Mouse (Mus musculus) regulatory T cell (primary cell): ENCODE data around the gene Csf2rb2.
"Not testable (repeated sequence)": the region's sequence is repeated elsewhere in the genome, so short reads cannot be mapped to it uniquely, and the experiment has no call there.

Experiments used
- in situ Hi-C: fragments of 300-600 bp; cut with MboI, MseI; formaldehyde crosslinking; loops from one replicate; pipeline ENCODE4 v1.15.1; 2025; ENCODE audit warnings: high pct_unique_total_duplicates

Csf2rb2 gene

GRCm38 (mm10) chr15:78318338-78319171 lies 13.0 kb upstream of the Csf2rb2 start:
- in situ Hi-C loops, result not testable (repeated sequence)

DNA sequence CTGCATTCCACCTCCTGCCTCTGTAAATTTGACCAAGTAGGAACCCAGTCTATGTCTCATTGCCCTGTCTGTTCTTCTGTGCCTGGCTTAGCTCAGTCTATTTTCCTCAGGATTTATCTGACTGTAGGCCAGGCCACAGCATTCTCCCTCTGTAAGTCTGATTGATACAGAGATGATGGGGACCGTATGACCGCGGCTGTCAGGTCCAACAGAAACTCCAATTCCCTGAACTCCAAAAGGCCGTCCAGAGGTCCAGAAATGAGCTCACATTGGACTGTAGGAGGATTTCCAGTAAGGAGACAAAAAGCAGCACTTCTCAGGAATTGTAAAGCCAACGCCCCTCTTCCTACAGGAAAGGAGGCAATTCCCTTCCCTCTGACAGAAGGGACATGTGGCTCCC lies 8.1 kb upstream of the Csf2rb2 start:
- in situ Hi-C loops, result not testable (repeated sequence)

- in situ Hi-C loops, result not testable (repeated sequence)
These were observed 7.1 kb upstream of the Csf2rb2 start for GRCm38 (mm10) chr15:78312421-78313233.

GRCm38 (mm10) chr15:78310971-78311370 lies 5.5 kb upstream of the Csf2rb2 start:
- in situ Hi-C loops, result no loop called here

DNA sequence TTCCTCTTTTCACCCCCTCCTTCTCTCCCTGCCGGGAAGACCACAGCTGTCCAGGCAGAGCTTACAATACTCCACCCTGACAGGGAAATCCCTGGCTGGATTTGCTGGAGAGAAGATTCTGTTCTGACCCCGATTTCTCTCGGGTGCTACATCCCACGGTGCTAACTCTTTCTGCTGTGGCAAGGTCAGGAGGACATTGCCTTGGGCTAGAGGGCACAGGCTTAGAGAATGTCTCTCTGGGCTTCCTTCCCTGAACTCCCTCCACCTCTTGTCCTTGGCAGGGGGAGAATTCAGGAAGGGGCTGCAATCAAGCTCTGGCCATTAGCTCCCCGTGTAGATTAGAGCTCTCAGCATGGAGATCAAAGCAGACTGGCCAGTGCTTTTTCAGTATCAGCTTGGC lies 4.3 kb upstream of the Csf2rb2 start:
- in situ Hi-C loops, result no loop called here

DNA sequence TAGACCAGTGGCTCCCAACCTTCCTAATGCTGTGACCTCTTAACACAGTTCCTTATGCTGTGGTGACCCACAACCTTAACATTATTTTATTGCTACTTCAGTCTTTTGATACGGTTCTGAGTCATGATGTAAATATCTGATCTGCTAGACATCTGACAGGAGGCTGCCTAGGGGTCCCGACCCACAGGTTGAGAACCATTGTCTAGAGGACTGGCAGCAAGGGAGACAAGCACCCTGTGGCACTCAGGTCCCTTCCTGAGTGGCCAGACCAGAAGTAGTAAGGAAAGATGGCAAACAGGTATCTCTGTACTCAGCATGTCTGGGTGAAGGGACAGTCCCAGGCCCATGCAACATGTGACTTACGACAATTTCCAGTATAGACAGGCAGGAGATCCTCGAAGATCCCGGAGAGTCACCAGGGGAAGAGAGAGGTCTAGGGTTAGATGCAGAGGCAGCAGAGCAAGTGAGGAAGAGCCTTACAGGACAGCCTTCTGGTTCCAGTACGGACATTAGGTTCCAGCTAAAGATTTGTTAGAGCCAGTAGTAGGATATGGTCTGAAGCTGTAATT lies 1.8 kb downstream of the Csf2rb2 start:
- in situ Hi-C loops, result no loop called here

DNA sequence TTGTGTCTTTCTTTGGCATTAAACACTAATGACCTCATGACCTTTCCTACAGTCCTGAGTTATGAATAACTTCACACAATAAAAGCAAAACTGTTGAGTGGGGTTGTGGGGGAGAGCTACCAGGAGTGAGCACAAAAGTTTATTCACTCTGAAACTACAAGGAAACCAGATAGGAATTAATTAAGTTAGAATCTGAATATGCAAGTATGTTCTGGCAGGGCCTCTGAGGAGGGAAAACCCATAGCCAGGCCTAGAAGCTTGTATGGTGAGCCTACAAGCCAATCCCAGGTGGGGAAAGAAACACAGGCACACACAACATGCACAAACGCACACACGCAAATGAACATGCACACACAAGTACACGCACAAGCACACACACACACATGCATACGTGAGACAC lies 2.8 kb downstream of the Csf2rb2 start:
- in situ Hi-C loops, result no loop called here

DNA sequence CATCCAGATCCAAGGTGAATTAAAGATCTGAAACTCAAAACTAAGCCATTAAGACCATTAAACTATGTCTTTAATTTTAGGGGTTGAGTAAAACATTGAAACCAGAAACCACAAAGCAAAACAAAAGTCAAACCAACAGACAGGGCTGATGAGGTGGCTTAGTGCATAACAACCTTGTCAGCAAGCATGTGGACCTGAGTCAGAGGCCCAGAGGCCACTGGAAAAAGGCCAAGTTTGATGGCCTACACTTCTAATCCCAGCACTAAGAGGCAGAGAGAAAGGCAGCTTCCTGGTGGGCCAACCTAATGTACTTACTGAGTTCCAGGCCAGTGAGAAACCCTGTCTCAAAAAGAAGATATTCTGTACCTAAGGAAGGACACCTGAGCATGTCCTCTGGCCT lies 4.7 kb downstream of the Csf2rb2 start:
- in situ Hi-C loops, result no loop called here

- in situ Hi-C loops, result no loop called here
These were observed 5.9 kb downstream of the Csf2rb2 start for GRCm38 (mm10) chr15:78299641-78300040.

- in situ Hi-C loops, result no loop called here
These were observed 7.0 kb downstream of the Csf2rb2 start for GRCm38 (mm10) chr15:78298558-78298957.

DNA sequence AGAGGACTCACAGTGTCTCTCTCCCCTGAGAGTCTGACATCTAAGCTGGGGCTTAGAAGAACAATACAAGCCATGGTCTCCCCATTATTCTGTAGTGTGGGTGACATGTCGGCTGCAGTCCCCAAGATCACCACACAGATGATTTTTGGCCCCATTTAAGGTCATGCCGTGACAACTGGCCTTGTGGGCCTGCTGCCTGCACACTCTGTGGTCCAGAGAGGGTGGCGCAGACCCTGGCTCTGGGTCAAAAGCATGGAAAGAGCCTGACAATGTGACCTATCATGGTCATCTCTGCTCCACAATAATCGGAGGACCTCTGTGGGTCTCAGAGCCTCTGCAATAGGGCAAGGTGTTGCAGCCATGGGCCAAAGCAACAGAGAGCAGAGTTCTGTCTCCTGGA lies 11.8 kb downstream of the Csf2rb2 start:
- in situ Hi-C loops, result no loop called here

GRCm38 (mm10) chr15:78293228-78293627 lies 12.3 kb downstream of the Csf2rb2 start:
- in situ Hi-C loops, result not testable (repeated sequence)

GRCm38 (mm10) chr15:78289775-78290174 lies 15.7 kb downstream of the Csf2rb2 start:
- in situ Hi-C loops, result not testable (repeated sequence)

DNA sequence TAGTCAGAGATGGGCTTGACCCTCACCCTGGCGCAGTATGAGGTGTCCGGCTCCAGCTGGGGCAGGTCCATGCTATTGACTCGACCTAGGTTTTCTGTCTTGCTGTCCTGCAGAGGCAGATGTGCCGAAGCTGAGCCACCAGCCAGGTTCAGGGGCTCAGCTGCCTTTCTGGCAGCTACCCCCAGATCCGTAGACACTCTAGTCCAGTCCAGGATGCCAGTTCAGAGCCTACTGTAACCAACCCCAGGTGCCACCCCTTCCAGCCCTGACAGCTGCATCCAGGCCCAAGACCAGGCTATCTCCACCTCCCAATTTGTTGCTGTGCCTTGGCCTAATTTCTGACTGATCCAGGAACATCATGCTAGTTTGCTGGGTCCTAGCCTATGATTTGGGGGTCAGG lies 17.6 kb downstream of the Csf2rb2 start:
- in situ Hi-C loops, result no loop called here

- in situ Hi-C loops, result no loop called here
These were observed 27.2 kb downstream of the Csf2rb2 start for GRCm38 (mm10) chr15:78278308-78278707.

- in situ Hi-C loops, result no loop called here
These were observed 34.3 kb downstream of the Csf2rb2 start for GRCm38 (mm10) chr15:78271208-78271607.

GRCm38 (mm10) chr15:78267865-78268264 lies 37.7 kb downstream of the Csf2rb2 start:
- in situ Hi-C loops, result no loop called here

GRCm38 (mm10) chr15:78267441-78267840 lies 38.1 kb downstream of the Csf2rb2 start:
- in situ Hi-C loops, result no loop called here

GRCm38 (mm10) chr15:78263286-78263685 lies 42.2 kb downstream of the Csf2rb2 start:
- in situ Hi-C loops, result no loop called here

DNA sequence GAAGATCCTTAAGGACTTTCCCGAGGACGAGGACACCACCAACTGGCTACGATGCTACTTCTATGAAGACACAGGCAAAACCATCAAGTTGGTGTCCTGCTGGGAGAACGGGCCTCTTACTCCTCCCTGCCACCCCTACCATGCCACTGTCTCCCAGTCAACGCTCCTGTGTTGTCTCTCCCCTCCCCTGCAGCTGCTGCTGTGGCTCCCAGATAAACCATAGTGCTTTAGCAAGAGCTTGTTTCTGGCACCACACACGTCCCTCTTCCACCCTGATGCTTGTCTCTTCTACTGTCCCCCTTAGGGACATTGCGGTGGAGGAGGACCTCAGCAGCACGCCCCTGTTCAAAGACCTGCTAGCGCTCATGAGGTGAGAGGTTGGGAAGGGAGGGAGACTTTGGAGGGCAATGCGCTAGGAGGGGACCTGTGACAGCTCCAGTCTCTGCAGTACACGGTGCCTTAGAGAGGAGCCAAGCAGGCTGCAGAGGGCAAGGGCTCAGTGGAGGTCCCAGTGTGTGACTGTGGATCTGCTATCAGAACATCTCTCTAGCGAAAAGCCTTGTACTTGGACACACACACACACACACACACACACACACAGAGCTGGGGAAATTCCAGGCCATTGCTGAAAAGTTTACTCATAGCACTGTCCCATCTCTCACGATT lies 44.7 kb downstream of the Csf2rb2 start:
- in situ Hi-C loops, result no loop called here

DNA sequence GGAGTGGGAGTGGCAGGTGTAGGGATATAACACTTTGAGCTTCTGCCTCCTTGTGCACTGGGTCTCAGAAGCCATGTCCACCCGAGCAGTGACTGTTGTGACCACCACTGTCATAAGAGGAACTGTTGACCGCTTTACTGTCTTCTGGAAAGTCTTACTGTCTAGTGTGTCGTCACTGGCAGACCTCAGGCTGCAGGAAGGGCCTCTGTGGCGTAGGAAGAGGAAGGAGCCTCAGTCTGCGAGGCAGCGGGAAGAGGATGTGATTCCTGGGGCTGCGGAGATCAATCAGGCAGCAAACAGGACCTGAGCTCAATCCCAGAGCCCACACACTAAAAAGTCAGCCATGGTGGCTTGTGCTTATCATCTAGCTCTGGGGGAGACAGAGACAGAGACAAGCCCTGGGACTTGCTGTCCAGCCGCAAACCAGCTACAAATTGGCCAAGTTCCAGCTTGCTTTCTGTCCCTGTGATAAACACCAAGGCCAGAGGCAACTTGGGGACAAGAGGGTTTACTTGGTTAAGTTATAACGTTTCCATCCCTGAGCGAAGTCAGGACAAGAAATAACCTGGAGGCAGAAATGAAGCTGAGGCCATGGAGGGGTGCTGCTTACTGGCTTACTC lies 47.2 kb downstream of the Csf2rb2 start:
- in situ Hi-C loops, result no loop called here
